Mouse (Mus musculus) frontal cortex, postnatal 14 days (tissue): ENCODE measurements around the gene Srsf7.

Source experiments
- DNase-seq, 2 experiments: peaks; one replicate each; pipeline ENCODE4 v3.0.0; 2022; ENCODE audit warnings: low spot score in 2 of 2

The Srsf7 gene

GRCm38 (mm10) chr17:80156905-80157304 lies 50.2 kb downstream of the Srsf7 start:
- DNase-seq, result no peak

GRCm38 (mm10) chr17:80153631-80154030 lies 53.5 kb downstream of the Srsf7 start:
- DNase-seq, result no peak

- no peak for DNase-seq
Measured at GRCm38 (mm10) chr17:80152767-80153630, 54.1 kb downstream of the Srsf7 start.

- DNase-seq, result no peak
Measured at GRCm38 (mm10) chr17:80151353-80151752, 55.8 kb downstream of the Srsf7 start.
